Mouse (Mus musculus) erythroblast, embryonic 14.5 days (primary cell): ENCODE results near the gene Noct. TPM values are rescaled to one million over a fixed set of nuclear protein-coding genes. Genes with fewer than 3 reads are reported as not detected.
"Not testable (repeated sequence)": the region's sequence is repeated elsewhere in the genome, so short reads cannot be mapped to it uniquely, and the experiment has no call there.

ENCODE experiments used
- H3K27me3 ChIP-seq: 2 replicates; pipeline ENCODE4 v1.6.1; 2012; ENCODE audit warnings: inconsistent platforms; ENCODE audit not compliant: control insufficient read depth
- H3K36me3 ChIP-seq: 2 replicates; pipeline ENCODE4 v1.6.1; 2012; ENCODE audit warnings: mild to moderate bottlenecking, inconsistent platforms; ENCODE audit not compliant: control insufficient read depth
- H3K4me1 ChIP-seq: 2 replicates; pipeline ENCODE4 v1.6.1; 2012; ENCODE audit warnings: inconsistent platforms; ENCODE audit not compliant: control insufficient read depth
- H3K4me3 ChIP-seq: replicated peaks from 2 replicates; pipeline ENCODE3; 2012; ENCODE audit warnings: moderate library complexity, mild to moderate bottlenecking, inconsistent platforms
- H3K9me3 ChIP-seq: 2 replicates; pipeline ENCODE4 v1.6.1; 2012; ENCODE audit warnings: low read length, inconsistent platforms, mixed read lengths; ENCODE audit not compliant: control insufficient read depth
- GATA1 ChIP-seq: IDR thresholded peaks from 2 replicates; pipeline ENCODE4 v1.6.1; 2012; ENCODE audit warnings: low read length, inconsistent platforms, mixed read lengths
- TAL1 ChIP-seq: IDR thresholded peaks from 3 replicates; pipeline ENCODE4 v1.6.1; 2012; ENCODE audit warnings: low read length, inconsistent platforms, mixed read lengths
- polyA plus RNA-seq: library from polyadenylated mRNA; stranded (reverse); fragments of >175 nt; gene quantifications from 2 replicates; pipeline ENCODE4 v1.2.3, GENCODE M21; 2012

The Noct gene
- polyA plus RNA-seq = 4.8 and 6.1 TPM in 2 replicates

DNA sequence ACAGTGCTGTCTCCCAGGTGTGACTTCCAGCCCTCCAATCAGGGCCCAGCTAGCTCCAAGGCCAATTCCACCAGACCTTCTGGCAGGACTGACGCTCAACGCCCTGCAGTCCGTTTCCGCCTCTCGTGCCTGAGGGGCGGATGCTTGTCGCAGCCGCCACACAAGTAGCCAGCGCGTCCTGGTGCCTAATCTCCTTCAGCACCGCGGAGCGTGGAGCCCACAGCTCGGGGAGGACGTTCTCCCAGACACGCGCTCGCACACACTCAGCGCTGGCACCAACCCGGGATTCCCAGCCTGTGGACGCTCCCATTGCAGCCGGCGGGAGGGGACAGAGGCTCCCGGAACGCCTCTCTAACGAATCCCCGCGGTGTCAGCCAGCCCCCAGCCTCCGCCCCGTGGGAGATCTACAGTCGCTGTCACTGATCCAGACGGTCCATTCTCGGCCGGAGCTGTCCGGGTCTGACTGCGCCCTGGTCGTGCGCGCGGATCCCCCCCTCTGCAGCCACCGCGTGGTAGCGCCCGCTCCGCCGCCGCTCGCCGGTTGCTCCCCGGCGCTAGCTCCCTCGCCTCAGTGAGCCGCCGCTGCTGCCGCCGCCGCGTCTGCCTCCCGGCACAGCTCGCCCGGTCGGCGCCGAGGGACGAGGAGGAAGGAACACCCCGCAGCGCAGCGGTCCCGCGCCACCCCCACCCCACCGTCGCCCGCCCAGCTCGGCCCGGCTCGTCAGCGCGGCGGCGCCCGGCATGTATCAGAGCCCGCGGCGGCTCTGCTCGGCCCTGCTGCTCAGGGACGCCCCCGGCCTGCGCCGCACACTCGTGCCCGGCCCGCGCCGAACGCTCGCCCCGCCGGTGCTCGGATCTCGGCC, at the start of gene Noct:
Noct (plus strand) TSS at position 85 of the 863 bp plus-strand sequence.
- Histone ChIP-seq H3K36me3 (peaks cover 36% of the 10 kb centered on the region), H3K4me1 (peaks cover 57% of the 10 kb centered on the region), H3K9me3 (no peaks in the 10 kb centered on the region), H3K27me3 (peaks cover 17% of the 10 kb centered on the region), H3K4me3 (peak within 1 kb of the TSS; percentile 97)
- TF ChIP-seq GATA1 = no peak
- TF ChIP-seq TAL1 = no peak

DNA sequence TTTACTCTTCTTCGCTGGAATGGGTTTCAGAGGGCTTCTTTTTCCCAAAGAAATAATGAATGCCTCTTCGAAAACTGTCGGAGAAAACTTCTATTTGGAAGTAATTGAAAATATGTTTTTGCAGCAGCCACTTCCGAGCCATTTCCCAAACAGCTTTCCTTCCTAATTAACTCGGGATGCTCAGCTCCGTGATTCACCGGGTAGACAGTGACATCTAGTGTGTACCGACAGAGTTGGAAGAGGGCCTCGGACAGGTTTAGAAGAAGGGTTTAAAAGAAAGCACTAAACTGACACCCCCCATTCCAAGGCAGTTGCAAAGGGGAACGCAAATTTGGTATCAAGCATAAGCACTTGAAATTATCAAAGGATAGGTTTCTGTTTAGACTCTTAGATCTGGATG, 46.1 kb upstream of the Noct start:
- Histone ChIP-seq H3K9me3 (no peaks in the 10 kb centered on the region), H3K4me1 (no peaks in the 10 kb centered on the region), H3K36me3 (no peaks in the 10 kb centered on the region), H3K27me3 (no peaks in the 10 kb centered on the region), H3K4me3 (no peak overlapping the region)
- TF ChIP-seq TAL1 (no peak), GATA1 (no peak)

DNA sequence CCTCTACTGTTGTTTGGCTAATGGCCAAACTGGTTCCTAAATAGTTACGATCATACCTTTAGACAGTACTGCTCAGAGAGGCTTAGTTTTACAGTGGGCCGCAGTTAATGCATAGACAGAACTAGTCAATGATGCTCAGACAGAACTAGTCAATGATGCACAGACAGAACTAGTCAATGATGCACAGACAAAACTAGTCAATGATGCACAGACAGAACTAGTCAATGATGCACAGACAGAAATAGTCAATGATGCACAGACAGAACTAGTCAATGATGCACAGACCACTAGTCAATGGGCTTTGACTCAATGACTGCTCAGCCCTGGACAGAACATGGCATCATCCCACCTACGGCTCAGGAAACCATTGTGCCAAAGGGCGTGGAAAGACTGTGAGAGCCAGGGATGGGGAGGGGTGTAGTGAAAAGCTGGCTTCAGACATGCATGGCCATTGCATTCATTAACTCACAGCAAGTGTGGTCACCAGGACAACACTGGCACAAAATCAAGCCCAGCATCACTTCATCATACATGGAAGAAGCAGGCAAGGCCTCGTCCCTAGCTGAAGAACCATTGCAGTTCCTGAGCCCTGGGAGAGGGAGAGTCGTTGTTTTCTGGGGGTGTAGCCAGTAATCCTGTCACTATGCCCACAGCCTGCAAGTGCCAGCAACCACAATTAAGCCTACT, 44.6 kb upstream of the Noct start:
- Histone ChIP-seq H3K4me3 (no peak overlapping the region), H3K27me3 (no peaks in the 10 kb centered on the region), H3K9me3 (no peaks in the 10 kb centered on the region), H3K36me3 (no peaks in the 10 kb centered on the region), H3K4me1 (no peaks in the 10 kb centered on the region)
- TF ChIP-seq GATA1 (no peak), TAL1 (no peak)

DNA sequence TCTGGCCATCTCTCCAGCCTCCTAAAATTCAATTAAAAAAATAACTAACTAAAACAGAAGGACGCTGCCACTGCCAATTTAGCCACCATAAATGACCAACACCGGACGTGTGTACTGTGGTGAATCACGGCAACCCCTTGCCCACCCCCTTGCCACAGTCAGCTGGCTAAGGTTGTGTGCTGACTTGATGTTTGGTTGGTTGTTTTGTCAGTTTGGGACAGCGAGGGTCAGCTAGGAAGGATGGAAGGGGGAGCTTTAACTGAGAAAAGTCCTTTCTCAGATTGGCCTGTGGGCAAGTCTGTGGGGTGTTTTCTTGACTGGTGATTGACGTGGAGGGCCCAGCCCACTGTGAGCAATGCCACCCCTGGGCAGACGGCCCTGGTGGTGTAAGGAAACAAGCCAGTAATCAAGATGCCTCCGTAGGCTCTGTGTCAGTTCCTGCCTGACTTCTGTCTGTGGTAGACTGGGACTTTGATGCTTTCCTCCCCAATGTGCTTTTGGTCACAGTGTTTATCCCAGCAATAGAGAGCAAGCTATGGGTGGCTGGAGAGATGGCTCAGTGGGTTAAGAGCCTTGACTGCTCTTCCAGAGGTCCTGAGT, 43.8 kb upstream of the Noct start:
- Histone ChIP-seq H3K36me3 (no peaks in the 10 kb centered on the region), H3K9me3 (no peaks in the 10 kb centered on the region), H3K4me1 (no peaks in the 10 kb centered on the region), H3K27me3 (no peaks in the 10 kb centered on the region), H3K4me3 (no peak overlapping the region)
- TF ChIP-seq GATA1 = no peak
- TF ChIP-seq TAL1 = no peak

DNA sequence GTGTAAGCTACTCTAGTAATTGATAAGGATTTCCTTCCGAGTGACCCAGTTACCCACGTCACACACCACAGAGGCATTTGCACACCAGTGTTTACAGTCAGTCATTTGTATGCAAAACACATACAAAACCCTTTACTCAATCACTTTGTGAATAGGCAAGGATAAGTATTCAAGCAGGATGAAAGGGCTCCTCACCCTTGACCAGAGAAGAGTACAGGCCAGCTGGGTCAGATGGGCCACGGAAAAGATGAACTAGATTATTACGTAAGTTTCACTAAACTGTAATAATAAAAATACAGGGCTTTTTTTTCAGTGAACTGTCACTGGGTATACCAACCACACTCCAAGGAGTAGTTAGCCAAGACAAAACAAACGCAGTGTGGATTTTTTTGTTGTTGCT, 41.8 kb upstream of the Noct start:
- Histone ChIP-seq H3K27me3 (no peaks in the 10 kb centered on the region), H3K36me3 (no peaks in the 10 kb centered on the region), H3K4me3 (no peak overlapping the region), H3K4me1 (no peaks in the 10 kb centered on the region), H3K9me3 (no peaks in the 10 kb centered on the region)
- TF ChIP-seq TAL1 (no peak), GATA1 (no peak)

DNA sequence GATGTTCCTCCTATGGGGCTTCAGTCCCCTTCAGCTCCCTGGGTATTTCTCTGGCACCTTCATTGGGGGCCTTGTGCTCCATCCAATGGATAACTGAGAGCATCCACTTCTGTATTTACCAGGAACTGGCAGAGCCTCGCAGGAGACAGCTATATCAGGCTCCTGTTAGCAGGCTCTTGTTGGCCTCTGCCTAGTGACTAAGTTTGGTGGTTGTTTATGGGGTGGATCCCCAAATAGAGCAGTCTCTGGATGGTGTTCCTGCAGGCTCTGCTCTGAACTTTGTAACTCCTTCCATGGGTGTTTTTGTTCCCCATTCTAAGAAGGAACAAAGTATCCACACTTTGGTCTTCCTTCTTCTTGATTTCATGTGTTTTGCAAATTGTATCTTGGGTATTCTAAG, 40.7 kb upstream of the Noct start:
- not testable (repeated sequence) for H3K27me3 ChIP-seq, H3K4me3 ChIP-seq, H3K4me1 ChIP-seq, H3K9me3 ChIP-seq, H3K36me3 ChIP-seq

DNA sequence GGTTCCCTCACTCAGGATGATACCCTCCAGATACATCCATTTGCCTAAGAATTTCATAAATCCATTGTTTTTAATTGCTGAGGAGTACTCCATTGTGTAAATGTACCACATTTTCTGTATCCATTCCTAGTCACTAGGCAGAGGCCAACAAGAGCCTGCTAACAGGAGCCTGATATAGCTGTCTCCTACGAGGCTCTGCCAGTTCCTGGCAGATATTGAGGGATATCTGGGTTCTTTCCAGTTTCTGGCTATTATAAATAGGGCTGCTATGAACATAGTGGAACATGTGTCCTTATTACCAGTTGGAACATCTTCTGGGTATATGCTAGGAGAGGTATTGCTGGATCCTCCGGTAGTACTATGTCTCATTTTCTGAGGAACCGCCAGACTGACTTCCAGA, 40.3 kb upstream of the Noct start:
- not testable (repeated sequence) for H3K27me3 ChIP-seq, H3K4me3 ChIP-seq, H3K36me3 ChIP-seq, H3K4me1 ChIP-seq, H3K9me3 ChIP-seq

DNA sequence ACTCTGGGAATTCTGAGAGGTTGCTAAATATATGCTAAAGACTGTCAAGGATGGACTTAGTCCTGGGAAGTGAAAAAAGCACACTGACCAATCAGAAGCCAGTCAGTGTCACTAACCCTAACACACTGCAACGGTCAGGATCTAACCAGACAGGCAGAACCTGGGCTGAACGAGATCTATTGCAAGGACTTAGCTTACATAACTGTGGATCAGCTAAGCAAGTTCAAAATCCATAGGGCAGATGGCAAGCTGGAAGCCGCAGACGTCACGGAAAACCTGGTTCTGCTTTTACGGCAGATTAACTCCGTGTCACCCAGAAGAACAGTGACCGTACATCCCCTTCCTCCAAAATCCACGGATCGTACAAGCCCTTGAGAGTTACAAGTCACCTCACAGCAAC, 39.5 kb upstream of the Noct start:
- H3K4me1 ChIP-seq = no peaks in the 10 kb centered on the region
- H3K9me3 ChIP-seq = no peaks in the 10 kb centered on the region
- TF ChIP-seq GATA1 (no peak), TAL1 (no peak)
- no peaks in the 10 kb centered on the region for H3K27me3 ChIP-seq
- no peak overlapping the region for H3K4me3 ChIP-seq
- no peaks in the 10 kb centered on the region for H3K36me3 ChIP-seq

DNA sequence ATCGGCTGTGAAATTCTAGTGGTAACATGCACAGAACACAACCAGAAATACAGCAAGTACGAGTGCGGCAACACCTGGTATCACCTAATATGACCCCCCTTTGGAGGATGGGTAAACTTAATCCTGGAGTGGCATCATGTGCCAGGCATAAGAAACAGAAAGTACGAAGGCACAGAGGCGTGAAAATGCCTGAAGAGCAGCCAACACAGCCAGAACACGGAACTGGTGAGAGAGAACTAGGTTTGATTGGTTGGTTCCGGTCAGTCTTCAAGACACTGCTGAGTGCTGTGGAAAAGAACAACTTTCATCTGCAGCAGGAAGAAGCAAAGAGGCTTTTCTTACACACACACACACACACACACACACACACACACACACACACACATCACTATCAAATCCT, 38.8 kb upstream of the Noct start:
- Histone ChIP-seq H3K4me1 (no peaks in the 10 kb centered on the region), H3K9me3 (no peaks in the 10 kb centered on the region), H3K36me3 (no peaks in the 10 kb centered on the region), H3K27me3 (no peaks in the 10 kb centered on the region), H3K4me3 (no peak overlapping the region)
- TF ChIP-seq TAL1 (no peak), GATA1 (no peak)
